Mouse (Mus musculus): ENCODE data around the gene Clca3b. TPM values are rescaled to one million over a fixed set of nuclear protein-coding genes. Genes with fewer than 3 reads are reported as not detected.
A peak's percentile ranks its signal among the peaks of the same experiment; 100 is the strongest.
"Not testable (repeated sequence)": the region's sequence is repeated elsewhere in the genome, so short reads cannot be mapped to it uniquely, and the experiment has no call there.

Clca3b gene
- 0.01 TPM in 1 of 2 replicates, not detected in the other for polyA plus RNA-seq (2012; rRNA removed)

DNA sequence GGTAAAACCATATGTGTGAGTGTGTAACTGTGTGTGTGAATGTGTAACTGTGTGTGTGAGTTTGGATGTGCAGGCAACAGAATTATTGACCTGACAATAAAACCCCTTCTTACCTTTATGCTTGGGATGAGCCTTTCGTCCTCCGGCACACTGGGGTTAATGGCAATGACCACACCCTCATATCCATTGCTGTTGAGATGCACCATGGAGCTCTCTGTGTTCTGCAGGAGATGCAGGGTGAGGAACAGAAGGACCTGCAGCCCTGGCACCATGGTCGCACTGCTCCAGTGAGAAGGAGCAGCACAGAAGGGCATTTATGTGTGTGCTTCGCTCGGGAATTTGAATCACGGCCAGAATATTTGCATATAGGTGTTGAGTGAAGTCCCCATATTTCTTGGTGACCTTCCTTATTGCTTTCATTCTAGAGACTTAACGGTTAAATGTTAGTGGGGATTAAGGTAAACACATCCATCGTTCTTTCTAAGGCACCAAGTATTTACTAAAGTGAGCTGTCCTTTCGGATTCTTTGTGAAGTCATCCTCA lies at the start of gene Clca3b:
Gene Clca3b (minus strand): TSS at position 344 of the 543 bp plus-strand sequence.
- not testable (repeated sequence) for DNase-seq (ENCODE audit: low spot score)

- no peak for DNase-seq (ENCODE audit: low spot score)
These were observed 48.0 kb upstream of the Clca3b start for GRCm38 (mm10) chr3:144897042-144897678.

GRCm38 (mm10) chr3:144890246-144890758 lies 41.1 kb upstream of the Clca3b start:
- DNase-seq (ENCODE audit: low spot score), result no peak

DNA sequence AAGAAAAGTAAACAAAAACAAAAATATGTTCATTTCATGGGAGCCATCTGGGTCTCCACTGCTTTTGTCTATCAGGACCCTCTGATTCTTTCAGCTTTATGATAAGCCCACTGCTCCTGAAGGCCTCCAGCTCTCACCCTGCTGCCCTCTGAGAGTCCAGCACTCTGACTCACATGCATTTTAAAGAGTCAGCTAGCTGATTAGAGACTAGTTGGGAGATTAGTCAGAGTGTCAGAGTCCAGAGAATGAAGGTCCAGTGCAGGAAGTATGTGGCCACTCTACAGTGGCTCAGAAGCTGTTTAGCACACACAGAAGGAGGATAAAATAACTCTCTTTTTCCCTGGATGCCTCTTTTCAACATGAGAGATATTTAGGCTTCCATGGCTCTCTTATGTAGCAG lies 37.8 kb upstream of the Clca3b start:
- no peak for DNase-seq (ENCODE audit: low spot score)

GRCm38 (mm10) chr3:144872012-144872411 lies 22.9 kb upstream of the Clca3b start:
- DNase-seq (ENCODE audit: low spot score), result not testable (repeated sequence)

DNA sequence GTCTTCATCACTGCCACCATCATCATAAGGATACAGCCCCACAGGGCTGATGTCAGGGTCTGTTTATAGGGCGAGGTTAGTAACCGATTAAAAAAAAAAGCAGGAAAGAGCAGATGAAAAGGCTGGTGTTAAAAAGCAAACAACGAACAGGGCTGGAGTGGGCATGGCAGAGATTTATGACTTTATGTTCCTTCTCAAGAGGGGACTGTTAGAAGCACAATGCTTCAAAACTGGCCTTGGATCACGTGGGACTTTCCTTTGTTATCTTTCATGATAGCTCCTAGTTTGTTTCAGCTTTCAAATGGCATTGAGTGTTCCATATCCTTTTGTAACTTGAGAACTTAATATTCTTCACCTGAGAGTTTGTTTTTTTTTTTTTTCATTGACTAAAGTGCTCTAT lies 427 bp upstream of the Clca3b start:
- DNase-seq (ENCODE audit: low spot score), result no peak

GRCm38 (mm10) chr3:144827257-144827656 lies 21.9 kb downstream of the Clca3b start:
- DNase-seq (ENCODE audit: low spot score), result no peak

GRCm38 (mm10) chr3:144825151-144825550 lies 24.0 kb downstream of the Clca3b start:
- DNase-seq (ENCODE audit: low spot score), result peak; percentile 67

DNA sequence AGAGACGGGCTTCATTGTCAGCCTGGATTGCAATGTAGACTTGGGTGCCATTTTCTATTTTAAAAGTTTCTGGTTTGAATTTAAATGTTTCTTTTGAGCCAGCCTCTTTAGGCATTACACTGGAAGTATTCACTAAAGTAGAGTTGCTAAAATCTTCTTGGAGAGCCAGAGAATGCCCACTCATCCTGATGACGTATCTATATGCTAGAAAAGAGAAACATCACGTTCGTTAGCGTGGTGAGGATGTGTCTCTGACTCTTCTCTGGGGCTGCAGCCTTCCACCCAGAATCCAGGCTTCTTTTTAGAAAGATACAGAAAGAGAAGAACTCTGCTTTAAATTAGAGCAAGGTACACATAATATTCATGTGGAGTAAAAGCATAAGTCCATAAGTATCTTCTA lies 25.8 kb downstream of the Clca3b start:
- DNase-seq (ENCODE audit: low spot score), result no peak

GRCm38 (mm10) chr3:144820632-144821031 lies 28.5 kb downstream of the Clca3b start:
- DNase-seq (ENCODE audit: low spot score), result no peak

GRCm38 (mm10) chr3:144819219-144819618 lies 29.9 kb downstream of the Clca3b start, which contains the start of gene Clca3a2:
Gene Clca3a2 (minus strand): TSS chr3:144819494.
- not testable (repeated sequence) for DNase-seq (ENCODE audit: low spot score)

GRCm38 (mm10) chr3:144813336-144813735 lies 35.8 kb downstream of the Clca3b start:
- DNase-seq (ENCODE audit: low spot score), result not testable (repeated sequence)

GRCm38 (mm10) chr3:144811821-144812220 lies 37.3 kb downstream of the Clca3b start:
- no peak for DNase-seq (ENCODE audit: low spot score)

DNA sequence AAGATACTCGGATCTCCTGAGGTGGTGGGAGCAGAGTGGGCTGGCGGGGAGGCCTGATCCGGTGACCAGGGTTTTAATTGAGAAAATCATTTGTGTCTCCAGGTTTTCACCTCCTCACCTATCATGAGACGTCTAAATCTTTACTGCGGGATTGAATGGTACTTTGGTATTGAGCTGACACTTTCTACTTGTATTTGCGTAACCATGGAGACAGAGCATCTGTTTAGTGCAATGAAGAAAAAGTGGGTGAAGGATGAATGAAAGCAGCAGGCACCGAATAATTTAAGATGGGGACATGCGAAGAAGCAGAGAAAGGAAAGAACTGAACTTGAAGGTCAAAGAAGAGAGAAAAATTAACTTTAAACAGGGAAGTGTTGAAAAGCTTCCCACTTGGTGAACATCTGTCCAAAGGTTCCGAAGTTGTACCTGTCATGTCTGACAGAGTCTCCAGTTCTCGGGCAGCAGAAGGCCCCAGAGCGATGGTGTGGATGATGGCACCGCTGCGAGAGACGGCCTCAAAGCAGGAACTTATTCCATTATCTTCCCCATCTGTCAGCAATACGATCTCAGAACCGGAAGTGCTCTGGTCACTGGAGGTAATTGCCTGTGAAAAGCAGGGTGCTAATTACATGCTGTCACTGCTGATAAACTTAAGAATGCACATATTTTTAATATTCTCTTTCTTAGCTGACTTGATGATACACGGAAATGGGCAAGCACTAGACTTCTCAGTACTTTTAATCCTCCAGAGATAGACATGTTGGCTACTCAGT lies 40.8 kb downstream of the Clca3b start:
- DNase-seq (ENCODE audit: low spot score), result not testable (repeated sequence)

GRCm38 (mm10) chr3:144806626-144807025 lies 42.5 kb downstream of the Clca3b start:
- DNase-seq (ENCODE audit: low spot score), result not testable (repeated sequence)

DNA sequence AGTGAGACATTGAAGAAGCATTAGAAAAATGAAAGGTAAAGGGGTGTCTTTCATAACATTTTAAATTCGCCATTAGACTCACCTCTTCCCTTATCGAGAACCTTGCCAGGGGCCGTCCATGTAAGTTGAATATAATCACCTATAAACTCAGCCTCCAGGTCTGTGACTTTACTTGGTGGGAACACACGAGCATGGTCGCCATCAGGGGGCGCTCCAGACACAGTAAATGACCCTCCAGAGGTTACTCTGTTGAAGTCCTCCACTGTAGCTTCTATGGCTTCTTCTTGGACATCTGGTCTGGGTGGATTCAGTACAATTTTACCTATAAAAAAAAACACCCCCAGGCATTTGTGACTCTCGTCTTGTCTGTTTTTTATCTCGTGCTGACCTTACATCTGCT lies 47.3 kb downstream of the Clca3b start:
- DNase-seq (ENCODE audit: low spot score), result no peak

- no peak for DNase-seq (ENCODE audit: low spot score)
These were observed 63.7 kb downstream of the Clca3b start for GRCm38 (mm10) chr3:144785181-144786148.
